Mouse (Mus musculus) right cerebral cortex, postnatal 10 days (tissue): ENCODE results near the gene Ankmy1.

Source experiments
- DNase-seq, 2 experiments: peaks; one replicate each; pipeline ENCODE4 v3.0.0; 2021; ENCODE audit warnings: low spot score in 2 of 2

Ankmy1 gene

DNA sequence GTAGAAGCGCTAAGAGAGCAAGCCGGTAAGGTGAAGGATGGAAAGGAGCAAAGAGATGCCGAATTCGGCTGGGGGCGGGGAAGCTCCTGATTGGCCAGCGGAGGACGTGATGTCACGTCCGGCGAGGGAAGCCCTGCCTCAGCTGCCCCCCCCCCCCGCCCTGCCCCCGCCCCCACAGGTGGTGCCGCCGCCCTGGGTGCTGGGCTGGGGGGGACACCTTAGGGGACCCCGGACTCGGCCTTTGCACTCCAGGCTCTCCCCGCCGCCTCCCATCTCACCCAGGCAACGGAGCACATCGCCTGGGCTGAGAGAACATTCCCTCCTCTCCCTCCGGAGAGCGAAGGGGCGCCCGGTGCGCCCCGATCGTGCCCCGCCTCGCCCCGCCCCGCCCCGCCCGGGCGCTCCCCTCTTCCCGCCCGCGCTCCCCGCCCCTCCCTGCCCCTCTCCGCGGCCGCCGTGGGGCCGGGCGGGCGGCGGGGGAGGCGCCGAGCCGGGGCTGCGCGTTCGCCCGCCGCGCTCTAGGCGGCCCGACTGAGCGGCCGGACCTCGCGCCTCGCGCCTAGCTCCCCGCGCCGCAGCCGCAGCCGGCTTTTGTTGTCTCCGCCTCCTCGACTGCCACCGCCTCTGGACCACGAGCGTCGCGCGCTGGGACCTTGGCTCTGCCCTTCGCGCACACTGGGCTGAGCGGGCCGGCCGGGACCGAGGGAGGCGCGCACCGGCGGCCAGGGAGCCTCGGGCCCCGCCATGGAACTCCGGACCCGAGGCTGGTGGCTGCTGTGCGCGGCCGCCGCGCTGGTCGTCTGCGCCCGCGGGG lies 71.3 kb downstream of the Ankmy1 start, which contains the start of gene Gpc1:
Gpc1 (plus strand) TSS at position 458 of the 814 bp plus-strand sequence.
- peak; percentile 94 to 95 for DNase-seq

DNA sequence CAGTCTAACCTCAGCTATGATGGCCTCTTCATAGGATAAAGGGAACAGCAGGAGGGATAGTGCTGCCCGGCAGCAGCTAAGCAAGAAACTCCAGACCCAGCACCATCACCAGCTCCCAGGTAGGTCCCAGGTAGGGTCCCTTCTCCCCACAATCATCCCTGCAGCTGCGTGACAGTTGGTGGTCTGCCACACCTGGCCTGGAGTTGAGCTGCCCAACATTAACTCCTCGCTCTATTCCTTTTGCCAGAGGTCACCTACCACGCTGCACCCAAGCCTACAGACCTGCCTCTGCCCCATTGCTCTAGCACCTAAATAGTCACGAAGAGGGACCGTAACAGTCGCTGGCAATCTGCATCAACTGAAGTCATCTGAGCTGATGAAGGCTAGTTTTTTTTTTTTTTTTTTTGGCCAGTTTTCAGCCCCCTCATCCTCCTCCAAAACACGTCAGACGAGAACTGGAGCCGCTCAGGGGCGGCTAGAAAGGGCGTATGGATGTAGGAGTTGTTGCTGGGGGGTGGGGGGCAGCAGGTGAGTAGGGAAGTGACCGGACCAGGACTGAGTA lies 72.0 kb downstream of the Ankmy1 start:
- DNase-seq, result peak in 1 of 2 experiments; percentile 40

DNA sequence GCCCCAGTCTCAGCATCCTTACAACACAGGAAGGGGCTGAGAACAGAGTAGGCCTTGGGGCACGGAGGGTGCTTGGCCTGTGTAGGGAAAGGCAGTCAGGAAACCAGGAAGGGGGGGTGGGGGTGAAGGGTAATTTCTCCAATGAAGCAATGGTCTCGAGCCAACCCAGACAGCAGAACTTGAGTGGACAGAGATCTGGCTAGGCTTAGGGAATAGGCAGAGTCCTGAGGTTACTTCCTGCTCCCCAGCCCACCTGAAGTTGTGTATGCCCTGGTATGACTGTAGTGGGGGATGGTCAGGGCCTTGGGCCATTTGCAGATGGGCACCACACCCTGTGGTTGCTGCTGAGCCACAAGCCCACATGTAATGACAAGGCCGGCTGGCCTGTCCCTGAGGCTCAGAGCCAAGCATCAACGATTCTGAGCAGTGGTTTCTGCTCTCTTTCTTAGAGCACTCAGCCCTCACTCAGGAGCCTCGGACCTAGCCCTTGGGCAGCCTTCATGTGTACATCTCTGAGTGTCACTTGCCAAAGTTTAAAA lies 86.9 kb downstream of the Ankmy1 start:
- DNase-seq, result no peak

DNA sequence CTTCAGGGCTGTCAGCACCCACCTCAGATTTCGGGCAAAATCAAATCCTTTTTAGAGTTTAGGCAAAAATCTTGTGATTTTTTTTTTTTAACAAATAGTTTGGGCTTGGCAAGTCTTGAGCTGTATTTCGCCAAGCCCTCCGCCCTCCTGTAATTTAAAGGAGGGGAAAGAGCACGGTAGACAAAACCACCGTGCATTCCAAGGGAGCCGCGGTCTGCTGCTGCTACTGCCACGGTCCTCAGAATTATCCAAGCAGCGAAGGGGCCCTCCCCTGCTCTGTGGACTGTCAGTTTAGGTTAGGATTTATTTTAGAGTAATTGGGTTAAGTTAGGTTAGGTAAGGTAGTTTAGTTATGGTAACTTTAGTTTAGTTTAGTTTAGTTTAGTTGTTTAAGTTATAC lies 87.6 kb downstream of the Ankmy1 start:
- no peak for DNase-seq

DNA sequence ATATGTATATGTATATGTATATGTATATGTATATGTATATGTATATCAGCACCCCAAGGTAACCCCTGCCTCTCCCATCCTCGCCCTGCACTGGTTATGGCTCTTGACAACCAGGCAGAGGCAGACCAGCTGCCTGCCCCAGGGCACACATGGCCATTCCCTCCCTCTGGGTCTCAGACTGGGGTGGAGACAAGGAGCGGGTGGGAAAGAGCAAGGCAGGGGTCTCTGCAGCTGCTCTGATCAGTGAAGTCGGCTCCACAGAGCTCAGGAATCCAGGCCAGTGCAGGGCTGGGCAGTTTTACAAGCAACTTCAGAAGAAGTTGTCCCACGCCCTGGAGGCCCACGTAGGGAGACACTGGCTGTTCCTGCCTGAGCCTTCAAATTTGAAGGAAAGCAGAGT lies 88.4 kb downstream of the Ankmy1 start:
- no peak for DNase-seq
